Mouse (Mus musculus): ENCODE results near the gene Suds3. TPM values are rescaled to one million over a fixed set of nuclear protein-coding genes. Genes with fewer than 3 reads are reported as not detected.
A peak's percentile ranks its signal among the peaks of the same experiment; 100 is the strongest.

Suds3 gene
- polyA plus RNA-seq, 1 experiment from 2014 or later = 30.5 TPM

DNA sequence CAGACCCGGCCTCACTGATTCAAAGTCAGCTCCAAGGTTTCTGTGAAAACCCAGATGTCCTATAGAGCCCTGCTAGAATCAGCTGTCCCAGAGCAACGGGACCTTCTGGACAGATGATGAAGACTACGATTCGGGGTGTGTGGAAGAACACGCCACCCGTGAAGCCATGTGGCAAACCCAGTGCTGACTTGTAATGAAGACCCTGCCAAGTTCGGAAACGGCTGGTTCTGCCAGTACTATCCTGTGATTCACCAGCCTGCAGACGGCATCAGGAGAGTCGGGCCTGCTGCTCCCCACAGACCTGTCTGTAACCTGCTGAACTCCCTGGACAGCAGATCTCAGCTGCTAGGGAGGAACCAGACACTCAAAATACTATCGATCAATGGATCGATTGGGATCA, 11.6 kb downstream of the Suds3 start:
- no peak overlapping the region for H3K4me3 ChIP-seq (ENCODE audit: low read depth, low read length)
- ATAC-seq (no peak), DNase-seq (no peak)
- H3K9ac ChIP-seq (replicated peaks) = no peak overlapping the region
- no peak overlapping the region for H3K27ac ChIP-seq (ENCODE audit: low read depth)
- peaks cover 71% of the 10 kb centered on the region for H3K36me3 ChIP-seq (replicated peaks; ENCODE audit: insufficient read depth, low read length)
- no peaks in the 10 kb centered on the region for H3K27me3 ChIP-seq (ENCODE audit: insufficient read depth, low read length)
- H3K4me1 ChIP-seq (ENCODE audit: insufficient read depth) = no peaks in the 10 kb centered on the region
- H3K4me2 ChIP-seq (ENCODE audit: low read depth, low read length) = no peak overlapping the region
- WGBS (ENCODE audit: insufficient replicate concordance) = 90% methylated on average over 12 of the region's 12 CpGs
- no peaks in the 10 kb centered on the region for H3K9me3 ChIP-seq (ENCODE audit: low read length)
- TF ChIP-seq EP300 (IDR thresholded peaks at IDR 0.05; ENCODE audit: low read depth) (no peak), CTCF (IDR thresholded peaks at IDR 0.05; ENCODE audit: low read depth) (no peak)

DNA sequence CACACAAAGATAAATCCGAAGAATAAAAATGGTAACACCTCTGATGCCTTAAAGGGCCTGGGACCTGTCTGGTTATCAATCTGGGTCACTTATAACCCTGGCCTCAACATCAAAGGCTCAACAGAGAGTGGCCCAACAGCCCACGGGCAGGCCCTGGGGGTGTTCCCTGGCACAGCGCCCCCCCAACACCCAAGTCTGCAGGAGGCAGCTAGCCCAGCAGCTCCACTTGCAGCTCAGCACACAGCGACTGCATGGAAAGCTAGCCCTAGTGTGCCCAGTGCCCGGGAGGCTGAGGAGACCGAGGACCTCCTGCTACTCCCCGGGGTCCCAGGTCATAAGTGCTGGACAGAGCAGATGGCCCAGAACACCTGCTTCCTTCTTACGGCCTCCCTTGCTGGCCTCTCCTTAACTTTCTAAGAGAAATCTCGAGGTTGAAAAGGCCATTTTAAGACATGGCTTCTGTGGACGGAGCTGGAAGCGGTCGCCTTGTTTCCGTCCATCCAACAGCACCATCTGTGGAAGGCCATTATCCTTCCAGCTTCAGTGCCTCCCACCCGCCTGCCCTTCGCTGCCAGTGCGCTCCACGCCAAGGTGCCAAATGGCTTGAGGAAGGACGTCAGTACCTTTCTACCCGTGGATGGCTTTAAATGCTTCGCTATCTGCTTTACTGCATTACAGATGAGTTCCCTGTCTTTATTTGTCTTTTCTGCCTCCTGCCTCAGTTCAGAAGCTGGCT, 12.6 kb downstream of the Suds3 start:
- ATAC-seq (no peak), DNase-seq (no peak)
- TF ChIP-seq CTCF (IDR thresholded peaks at IDR 0.05; ENCODE audit: low read depth) (no peak), EP300 (IDR thresholded peaks at IDR 0.05; ENCODE audit: low read depth) (no peak)
- H3K9ac ChIP-seq (replicated peaks) = no peak overlapping the region
- H3K9me3 ChIP-seq (ENCODE audit: low read length) = no peaks in the 10 kb centered on the region
- H3K4me3 ChIP-seq (ENCODE audit: low read depth, low read length) = no peak overlapping the region
- no peak overlapping the region for H3K4me2 ChIP-seq (ENCODE audit: low read depth, low read length)
- H3K27me3 ChIP-seq (ENCODE audit: insufficient read depth, low read length) = no peaks in the 10 kb centered on the region
- H3K36me3 ChIP-seq (replicated peaks; ENCODE audit: insufficient read depth, low read length) = peaks cover 68% of the 10 kb centered on the region
- H3K27ac ChIP-seq (ENCODE audit: low read depth) = no peak overlapping the region
- no peaks in the 10 kb centered on the region for H3K4me1 ChIP-seq (ENCODE audit: insufficient read depth)
- 94% methylated on average over 20 of the region's 20 CpGs for WGBS (ENCODE audit: insufficient replicate concordance)

DNA sequence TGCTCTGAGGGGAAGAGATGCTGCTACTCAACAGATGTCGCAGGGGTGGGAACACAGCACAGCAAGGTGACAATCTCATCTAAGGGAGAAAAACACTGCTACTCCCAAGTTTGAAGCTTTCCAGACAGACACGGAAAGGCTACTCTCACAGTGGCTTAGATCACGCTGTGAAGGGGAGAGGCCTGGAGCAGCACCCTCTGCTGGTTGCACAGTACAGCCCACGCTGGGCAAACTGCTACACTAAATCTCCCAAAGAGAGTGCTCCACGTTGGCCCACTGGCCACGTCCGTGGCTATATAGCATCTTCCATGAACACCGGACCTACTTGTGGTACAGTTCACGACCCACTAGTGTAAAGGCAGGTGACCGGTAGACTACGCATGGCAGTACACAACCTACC, 16.2 kb downstream of the Suds3 start:
- no peaks in the 10 kb centered on the region for H3K4me1 ChIP-seq (ENCODE audit: insufficient read depth)
- H3K4me2 ChIP-seq (ENCODE audit: low read depth, low read length) = no peak overlapping the region
- no peak overlapping the region for H3K27ac ChIP-seq (ENCODE audit: low read depth)
- H3K36me3 ChIP-seq (replicated peaks; ENCODE audit: insufficient read depth, low read length) = peaks cover 62% of the 10 kb centered on the region
- no peaks in the 10 kb centered on the region for H3K27me3 ChIP-seq (ENCODE audit: insufficient read depth, low read length)
- no peak for ATAC-seq
- WGBS (ENCODE audit: insufficient replicate concordance) = 83% methylated on average over 11 of the region's 11 CpGs
- H3K4me3 ChIP-seq (ENCODE audit: low read depth, low read length) = no peak overlapping the region
- DNase-seq = no peak
- no peak overlapping the region for H3K9ac ChIP-seq (replicated peaks)
- no peaks in the 10 kb centered on the region for H3K9me3 ChIP-seq (ENCODE audit: low read length)
- TF ChIP-seq CTCF (IDR thresholded peaks at IDR 0.05; ENCODE audit: low read depth) (peak; percentile 33; the same call in 1 of the 2 replicates), EP300 (IDR thresholded peaks at IDR 0.05; ENCODE audit: low read depth) (no peak)

DNA sequence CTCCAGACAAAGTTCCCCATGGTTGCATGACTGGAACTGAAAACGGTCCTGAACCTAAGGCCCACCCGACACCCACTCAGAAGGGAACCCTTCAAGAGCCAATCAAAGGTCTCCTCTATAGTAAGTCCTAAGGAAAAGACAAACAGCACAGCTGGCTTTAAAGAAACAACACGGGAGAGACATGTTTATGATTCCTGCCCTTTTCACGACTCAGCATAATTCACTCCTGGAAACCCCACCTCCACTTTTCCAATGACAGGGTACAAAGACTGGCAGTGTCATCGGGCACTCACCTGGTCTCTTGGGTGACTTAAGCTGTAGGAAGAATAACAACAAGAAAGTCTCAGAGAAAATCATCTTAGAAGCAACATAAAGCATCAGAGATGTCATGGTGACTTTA, 16.9 kb downstream of the Suds3 start:
- ATAC-seq (no peak), DNase-seq (no peak)
- peaks cover 64% of the 10 kb centered on the region for H3K36me3 ChIP-seq (replicated peaks; ENCODE audit: insufficient read depth, low read length)
- TF ChIP-seq CTCF (IDR thresholded peaks at IDR 0.05; ENCODE audit: low read depth) (no peak), EP300 (IDR thresholded peaks at IDR 0.05; ENCODE audit: low read depth) (no peak)
- H3K4me1 ChIP-seq (ENCODE audit: insufficient read depth) = no peaks in the 10 kb centered on the region
- H3K27me3 ChIP-seq (ENCODE audit: insufficient read depth, low read length) = no peaks in the 10 kb centered on the region
- H3K9ac ChIP-seq (replicated peaks) = no peak overlapping the region
- H3K9me3 ChIP-seq (ENCODE audit: low read length) = no peaks in the 10 kb centered on the region
- WGBS (ENCODE audit: insufficient replicate concordance) = 84% methylated on average over 5 of the region's 5 CpGs
- H3K27ac ChIP-seq (ENCODE audit: low read depth) = no peak overlapping the region
- H3K4me2 ChIP-seq (ENCODE audit: low read depth, low read length) = no peak overlapping the region
- no peak overlapping the region for H3K4me3 ChIP-seq (ENCODE audit: low read depth, low read length)

DNA sequence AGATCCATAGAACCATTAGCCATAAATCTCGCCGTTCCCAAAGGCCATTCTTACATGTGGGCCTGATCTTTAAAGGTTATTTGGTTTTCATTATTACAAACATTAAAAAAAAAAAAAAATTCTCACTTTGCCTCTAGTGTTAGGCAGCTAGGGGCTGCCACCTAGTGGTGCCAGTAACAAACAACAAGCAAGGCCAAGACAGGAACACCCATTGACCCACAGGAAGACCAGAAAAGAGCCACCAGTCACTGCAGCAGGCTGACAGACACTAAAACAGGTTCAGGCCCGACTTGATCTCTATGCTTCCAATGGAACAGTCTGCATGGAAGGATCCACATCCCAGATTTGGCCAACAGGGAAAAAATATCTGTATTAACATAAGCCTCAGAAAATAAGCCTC, 19.2 kb downstream of the Suds3 start:
- WGBS (ENCODE audit: insufficient replicate concordance) = 31% methylated on average over 3 of the region's 3 CpGs
- Histone ChIP-seq H3K36me3 (replicated peaks; ENCODE audit: insufficient read depth, low read length) (peaks cover 63% of the 10 kb centered on the region), H3K9ac (replicated peaks) (no peak overlapping the region), H3K27me3 (ENCODE audit: insufficient read depth, low read length) (no peaks in the 10 kb centered on the region), H3K4me3 (ENCODE audit: low read depth, low read length) (no peak overlapping the region), H3K9me3 (ENCODE audit: low read length) (no peaks in the 10 kb centered on the region), H3K4me2 (ENCODE audit: low read depth, low read length) (no peak overlapping the region), H3K4me1 (ENCODE audit: insufficient read depth) (no peaks in the 10 kb centered on the region), H3K27ac (ENCODE audit: low read depth) (no peak overlapping the region)
- TF ChIP-seq EP300 (IDR thresholded peaks at IDR 0.05; ENCODE audit: low read depth) = no peak
- peak; percentile 81 for TF ChIP-seq CTCF (IDR thresholded peaks at IDR 0.05; ENCODE audit: low read depth)
- no peak for ATAC-seq
- peak; percentile 52 for DNase-seq

DNA sequence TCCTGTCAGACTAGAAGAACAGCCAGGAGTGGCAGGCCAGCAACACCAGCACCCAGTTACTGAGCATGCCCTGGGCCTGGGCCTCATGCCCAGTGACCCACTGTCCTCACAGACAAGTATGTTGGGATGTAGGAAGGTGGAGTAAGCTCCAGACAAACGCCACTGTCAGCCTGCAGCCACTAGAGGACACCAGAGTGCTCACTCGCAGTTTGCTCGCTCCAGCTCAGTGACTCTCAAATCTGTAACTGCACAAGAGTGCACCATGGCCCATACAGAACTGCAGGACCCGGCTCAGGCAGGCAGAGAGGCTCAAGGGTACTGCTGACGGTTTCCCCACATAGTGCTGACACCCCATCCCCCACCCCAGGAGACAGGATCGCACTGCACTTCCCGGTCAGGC, 21.5 kb downstream of the Suds3 start:
- WGBS (ENCODE audit: insufficient replicate concordance) = 54% methylated on average over 7 of the region's 7 CpGs
- DNase-seq = peak; percentile 39
- Histone ChIP-seq H3K9me3 (ENCODE audit: low read length) (no peaks in the 10 kb centered on the region), H3K36me3 (replicated peaks; ENCODE audit: insufficient read depth, low read length) (peaks cover 47% of the 10 kb centered on the region), H3K4me2 (ENCODE audit: low read depth, low read length) (no peak overlapping the region), H3K4me3 (ENCODE audit: low read depth, low read length) (no peak overlapping the region), H3K27ac (ENCODE audit: low read depth) (no peak overlapping the region), H3K9ac (replicated peaks) (no peak overlapping the region), H3K27me3 (ENCODE audit: insufficient read depth, low read length) (no peaks in the 10 kb centered on the region), H3K4me1 (ENCODE audit: insufficient read depth) (peaks cover 2% of the 10 kb centered on the region; the same call in 1 of the 2 replicates)
- peak; percentile 33; the same call in 1 of the 2 replicates for ATAC-seq
- peak; percentile 67 for TF ChIP-seq CTCF (IDR thresholded peaks at IDR 0.05; ENCODE audit: low read depth)
- TF ChIP-seq EP300 (IDR thresholded peaks at IDR 0.05; ENCODE audit: low read depth) = no peak
